Mouse (Mus musculus): ENCODE results near the gene Stx16. TPM values are rescaled to one million over a fixed set of nuclear protein-coding genes. Genes with fewer than 3 reads are reported as not detected.

The Stx16 gene
- polyA plus RNA-seq, 1 experiment from 2014 or later, result 11.8 TPM

DNA sequence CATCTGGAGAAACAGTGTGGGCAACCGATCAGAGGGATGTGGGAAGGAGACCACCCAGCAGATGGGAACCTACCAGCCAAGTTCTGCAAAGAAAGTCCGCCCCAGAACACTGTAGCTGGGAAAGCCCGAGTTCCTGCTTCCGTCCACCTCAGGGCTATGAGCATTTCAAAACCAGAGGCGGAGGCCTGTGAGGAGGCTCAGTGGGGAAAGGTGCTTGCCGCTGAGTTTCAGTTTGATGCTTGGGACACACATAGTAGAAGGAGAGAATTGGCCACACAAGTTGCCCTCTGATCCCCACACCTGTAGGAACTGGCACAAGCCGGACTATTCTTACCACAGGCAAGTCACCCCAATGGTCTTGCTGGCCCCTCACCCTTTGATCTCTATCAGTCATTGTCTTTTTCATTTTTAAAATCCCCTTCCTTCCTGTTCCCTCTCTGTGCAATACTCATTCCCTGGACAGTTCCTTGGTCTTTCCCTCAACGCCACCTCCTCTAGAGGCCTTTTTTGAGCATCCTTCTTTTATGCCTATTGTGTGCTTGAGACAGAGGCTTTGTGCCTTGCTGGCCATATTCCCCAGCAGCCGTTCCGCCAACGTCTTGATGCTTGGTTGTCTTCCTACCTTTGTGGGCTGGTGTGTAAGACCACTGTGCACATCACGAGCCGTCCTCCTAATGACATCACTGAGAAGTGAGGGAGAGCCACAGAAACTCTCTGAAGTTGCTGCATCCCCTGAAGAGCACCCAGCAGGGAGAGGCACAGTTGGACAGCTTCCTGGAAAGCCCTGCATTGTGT lies 16.3 kb upstream of the Stx16 start:
- no peak overlapping the region for H3K9ac ChIP-seq
- no peak for ATAC-seq (ENCODE audit: insufficient number of reproducible peaks, low FRiP score, low TSS enrichment, low read depth)
- no peaks in the 10 kb centered on the region for H3K9me3 ChIP-seq (replicated peaks)
- H3K4me1 ChIP-seq, result peaks cover 35% of the 10 kb centered on the region
- 86% methylated on average over 13 of the region's 13 CpGs for WGBS
- no peaks in the 10 kb centered on the region for H3K27me3 ChIP-seq
- H3K36me3 ChIP-seq, result no peaks in the 10 kb centered on the region
- H3K4me3 ChIP-seq (replicated peaks), result no peak overlapping the region
- H3K27ac ChIP-seq (replicated peaks), result peak overlapping the region; percentile 86; the same call in 1 of the 2 replicates
- no peak overlapping the region for H3K4me2 ChIP-seq (replicated peaks)

DNA sequence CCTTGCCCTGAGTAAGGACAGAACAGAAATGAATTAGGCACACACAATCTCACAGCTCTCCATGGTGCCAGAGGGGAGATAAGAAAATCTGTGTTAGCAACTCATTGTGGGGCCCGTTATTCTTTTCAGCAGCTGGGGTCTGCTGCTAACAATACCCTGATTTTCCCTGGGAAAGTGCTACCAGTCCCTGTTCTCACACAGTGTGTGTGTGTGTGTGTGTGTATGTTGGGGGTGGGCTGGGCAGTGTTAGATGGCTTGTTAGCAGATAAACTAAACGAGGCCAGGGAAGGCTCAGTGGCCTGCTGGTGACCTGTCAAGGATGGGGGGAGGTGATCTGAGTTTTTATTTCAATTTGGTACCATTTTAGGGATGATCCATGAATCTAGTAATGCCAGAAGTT lies 14.9 kb upstream of the Stx16 start:
- Histone ChIP-seq H3K4me1 (peaks cover 35% of the 10 kb centered on the region), H3K36me3 (no peaks in the 10 kb centered on the region), H3K27ac (replicated peaks) (no peak overlapping the region), H3K9ac (no peak overlapping the region), H3K27me3 (no peaks in the 10 kb centered on the region), H3K9me3 (replicated peaks) (no peaks in the 10 kb centered on the region), H3K4me2 (replicated peaks) (no peak overlapping the region), H3K4me3 (replicated peaks) (no peak overlapping the region)
- no peak for ATAC-seq (ENCODE audit: insufficient number of reproducible peaks, low FRiP score, low TSS enrichment, low read depth)
- WGBS, result 64% methylated on average over 2 of the region's 2 CpGs

DNA sequence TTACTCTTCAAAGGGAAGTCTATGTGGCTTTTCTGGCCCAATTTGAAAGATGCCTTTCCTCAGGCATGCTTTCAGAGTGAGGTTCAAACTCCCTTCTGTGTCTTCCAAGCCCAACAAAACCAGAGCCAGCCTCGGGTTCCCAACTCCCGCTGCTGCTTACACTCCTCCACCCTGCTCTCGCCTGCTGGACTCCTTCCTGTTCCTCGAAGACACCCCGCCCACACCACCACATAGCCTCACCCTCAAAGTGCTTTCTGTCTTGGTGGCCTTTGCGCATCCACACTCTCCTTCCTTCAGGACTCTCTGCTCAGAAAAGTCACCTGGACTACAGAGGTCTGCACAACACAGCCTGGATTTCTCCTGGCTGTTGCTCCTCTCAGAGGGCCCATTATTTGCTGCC lies 13.0 kb upstream of the Stx16 start:
- no peak for ATAC-seq (ENCODE audit: insufficient number of reproducible peaks, low FRiP score, low TSS enrichment, low read depth)
- Histone ChIP-seq H3K27ac (replicated peaks) (peak overlapping the region; percentile 71), H3K27me3 (no peaks in the 10 kb centered on the region), H3K9me3 (replicated peaks) (no peaks in the 10 kb centered on the region), H3K9ac (no peak overlapping the region), H3K4me1 (peaks cover 26% of the 10 kb centered on the region), H3K36me3 (no peaks in the 10 kb centered on the region), H3K4me3 (replicated peaks) (no peak overlapping the region), H3K4me2 (replicated peaks) (no peak overlapping the region)
- WGBS, result 63% methylated on average over 6 of the region's 6 CpGs

- Histone ChIP-seq H3K27me3 (no peaks in the 10 kb centered on the region), H3K9ac (no peak overlapping the region), H3K4me2 (replicated peaks) (no peak overlapping the region), H3K4me3 (replicated peaks) (no peak overlapping the region), H3K27ac (replicated peaks) (peak overlapping the region; percentile 71), H3K9me3 (replicated peaks) (no peaks in the 10 kb centered on the region), H3K4me1 (peaks cover 21% of the 10 kb centered on the region), H3K36me3 (no peaks in the 10 kb centered on the region)
- peak; percentile 31; the same call in 1 of the 2 replicates for ATAC-seq (ENCODE audit: insufficient number of reproducible peaks, low FRiP score, low TSS enrichment, low read depth)
- WGBS, result 56% methylated on average over 9 of the region's 9 CpGs
These were observed 12.4 kb upstream of the Stx16 start for GRCm38 (mm10) chr2:174063527-174064211.

DNA sequence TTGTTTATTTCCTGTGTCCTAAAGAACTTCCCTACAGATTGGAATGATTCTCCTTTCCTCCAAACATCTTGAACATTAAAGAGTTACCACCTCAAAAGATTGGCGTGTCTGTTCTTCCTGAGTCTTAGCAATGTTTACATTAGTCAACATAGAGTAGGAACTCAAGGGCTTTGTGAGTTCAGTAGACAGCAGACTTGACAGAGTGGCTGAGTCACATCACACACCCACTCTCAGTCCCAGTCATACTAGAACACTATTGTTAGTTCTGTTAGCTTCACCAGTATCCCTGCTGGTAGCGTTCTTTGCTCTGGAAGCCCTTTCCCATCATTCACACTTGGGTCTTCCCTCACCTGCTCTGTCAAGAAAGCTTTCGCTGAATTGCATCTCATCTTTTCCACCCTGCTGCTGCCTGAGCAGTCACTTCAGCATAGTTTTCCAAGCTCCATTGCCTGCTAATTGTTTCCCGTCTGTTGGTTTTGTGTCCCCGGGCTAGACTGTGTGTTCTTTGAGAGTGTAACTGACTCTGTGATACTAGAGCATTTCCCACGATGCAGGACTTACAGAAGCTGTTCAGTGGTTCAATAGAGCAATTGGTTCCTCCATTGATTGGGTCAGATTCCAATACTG lies 8.2 kb upstream of the Stx16 start:
- Histone ChIP-seq H3K4me1 (peaks cover 14% of the 10 kb centered on the region; the same call in 1 of the 2 replicates), H3K36me3 (no peaks in the 10 kb centered on the region), H3K4me2 (replicated peaks) (no peak overlapping the region), H3K9me3 (replicated peaks) (no peaks in the 10 kb centered on the region), H3K9ac (no peak overlapping the region), H3K27ac (replicated peaks) (no peak overlapping the region), H3K27me3 (no peaks in the 10 kb centered on the region), H3K4me3 (replicated peaks) (no peak overlapping the region)
- WGBS, result 68% methylated on average over 6 of the region's 6 CpGs
- no peak for ATAC-seq (ENCODE audit: insufficient number of reproducible peaks, low FRiP score, low TSS enrichment, low read depth)

- no peaks in the 10 kb centered on the region for H3K36me3 ChIP-seq
- H3K4me1 ChIP-seq, result peaks cover 15% of the 10 kb centered on the region
- 54% methylated on average over 3 of the region's 3 CpGs for WGBS
- no peaks in the 10 kb centered on the region for H3K9me3 ChIP-seq (replicated peaks)
- no peak overlapping the region for H3K9ac ChIP-seq
- ATAC-seq (ENCODE audit: insufficient number of reproducible peaks, low FRiP score, low TSS enrichment, low read depth), result no peak
- no peaks in the 10 kb centered on the region for H3K27me3 ChIP-seq
- H3K27ac ChIP-seq (replicated peaks), result no peak overlapping the region
- H3K4me3 ChIP-seq (replicated peaks), result no peak overlapping the region
- H3K4me2 ChIP-seq (replicated peaks), result no peak overlapping the region
These were observed 6.5 kb upstream of the Stx16 start for GRCm38 (mm10) chr2:174069532-174070049.

- Histone ChIP-seq H3K4me3 (replicated peaks) (no peak overlapping the region), H3K27ac (replicated peaks) (no peak overlapping the region), H3K27me3 (no peaks in the 10 kb centered on the region), H3K9me3 (replicated peaks) (no peaks in the 10 kb centered on the region), H3K4me1 (peaks cover 28% of the 10 kb centered on the region), H3K9ac (no peak overlapping the region), H3K36me3 (no peaks in the 10 kb centered on the region), H3K4me2 (replicated peaks) (no peak overlapping the region)
- ATAC-seq (ENCODE audit: insufficient number of reproducible peaks, low FRiP score, low TSS enrichment, low read depth), result no peak
- WGBS, result 77% methylated on average over 5 of the region's 5 CpGs
These were observed 4.7 kb upstream of the Stx16 start for GRCm38 (mm10) chr2:174071406-174071805.

DNA sequence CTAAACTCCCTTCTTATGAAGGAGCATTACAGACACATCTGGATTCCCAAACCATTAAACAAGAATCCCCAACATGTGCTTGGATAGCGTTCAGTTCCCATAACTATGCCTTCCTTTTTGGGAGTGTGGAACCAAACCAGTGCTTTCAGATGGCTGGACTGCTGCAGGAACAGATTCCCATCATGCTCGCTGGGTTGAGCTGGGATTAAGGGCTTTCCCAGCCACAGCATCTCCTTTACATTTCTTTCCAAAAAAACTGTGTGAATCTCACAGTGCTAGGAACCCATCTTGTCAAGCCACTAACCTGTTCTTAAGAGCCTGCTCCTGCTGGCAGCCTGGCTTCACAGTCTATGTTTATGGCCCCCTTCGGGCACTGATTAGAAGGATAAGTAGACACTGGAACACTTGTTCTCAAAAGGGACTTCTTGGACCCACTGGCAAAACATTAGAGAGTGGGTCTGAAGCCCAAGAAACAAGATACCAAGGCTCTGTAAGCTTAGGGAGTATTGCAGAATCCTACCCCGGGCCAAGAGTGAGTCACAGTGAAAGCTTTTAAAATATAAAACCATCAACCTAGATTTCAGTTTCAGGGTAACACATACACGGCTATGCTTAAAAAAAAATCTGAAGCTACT lies 2.8 kb upstream of the Stx16 start:
- 50% methylated on average over 5 of the region's 5 CpGs for WGBS
- no peak for ATAC-seq (ENCODE audit: insufficient number of reproducible peaks, low FRiP score, low TSS enrichment, low read depth)
- H3K27ac ChIP-seq (replicated peaks), result peak overlapping the region; percentile 83

DNA sequence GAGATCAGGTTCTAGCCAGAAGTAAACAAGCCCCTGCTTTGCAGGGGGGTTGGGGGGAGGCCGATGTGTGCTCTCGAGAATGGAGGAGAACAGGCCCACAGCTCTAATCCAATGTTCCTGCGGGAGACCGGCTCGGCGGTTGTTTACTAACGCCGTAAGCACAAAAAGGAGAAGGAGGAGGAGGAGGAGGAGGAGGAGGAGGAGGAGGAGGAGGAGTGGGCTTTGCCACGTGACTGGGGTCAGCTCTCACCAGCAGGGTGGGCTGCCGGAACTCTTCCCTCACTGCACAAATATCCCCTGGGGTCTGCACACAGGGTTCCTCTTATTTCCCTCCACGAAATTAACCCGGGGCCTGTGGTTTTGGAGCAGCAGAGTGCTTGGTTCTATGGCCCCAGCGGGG lies 1.5 kb upstream of the Stx16 start:
- H3K9me3 ChIP-seq (replicated peaks), result no peaks in the 10 kb centered on the region
- peak overlapping the region; percentile 85 for H3K4me2 ChIP-seq (replicated peaks)
- peak overlapping the region; percentile 91 for H3K4me3 ChIP-seq (replicated peaks)
- no peaks in the 10 kb centered on the region for H3K36me3 ChIP-seq
- no peaks in the 10 kb centered on the region for H3K27me3 ChIP-seq
- H3K9ac ChIP-seq, result peak overlapping the region; percentile 34
- peak overlapping the region; percentile 98 for H3K27ac ChIP-seq (replicated peaks)
- ATAC-seq (ENCODE audit: insufficient number of reproducible peaks, low FRiP score, low TSS enrichment, low read depth), result no peak
- WGBS, result 0% methylated on average over 7 of the region's 13 CpGs
- H3K4me1 ChIP-seq, result peaks cover 41% of the 10 kb centered on the region

More for the DNA sequence above, 2.8 kb upstream of the Stx16 start:
- no peak overlapping the region for H3K9ac ChIP-seq
- no peak overlapping the region for H3K4me3 ChIP-seq (replicated peaks)
- H3K9me3 ChIP-seq (replicated peaks), result no peaks in the 10 kb centered on the region
- no peaks in the 10 kb centered on the region for H3K27me3 ChIP-seq
- no peak overlapping the region for H3K4me2 ChIP-seq (replicated peaks)
- H3K36me3 ChIP-seq, result no peaks in the 10 kb centered on the region
- peaks cover 41% of the 10 kb centered on the region for H3K4me1 ChIP-seq

GRCm38 (mm10) chr2:174075072-174075570 lies 987 bp upstream of the Stx16 start:
- Histone ChIP-seq H3K27me3 (no peaks in the 10 kb centered on the region), H3K27ac (replicated peaks) (peak overlapping the region; percentile 98), H3K9me3 (replicated peaks) (no peaks in the 10 kb centered on the region), H3K9ac (peak overlapping the region; percentile 34), H3K4me1 (peaks cover 41% of the 10 kb centered on the region), H3K4me3 (replicated peaks) (peak overlapping the region; percentile 91), H3K4me2 (replicated peaks) (peak overlapping the region; percentile 85), H3K36me3 (no peaks in the 10 kb centered on the region)
- 4% methylated on average over 22 of the region's 22 CpGs for WGBS
- ATAC-seq (ENCODE audit: insufficient number of reproducible peaks, low FRiP score, low TSS enrichment, low read depth), result no peak

- peaks cover 46% of the 10 kb centered on the region for H3K4me1 ChIP-seq
- under 1% methylated on average over 22 of the region's 22 CpGs for WGBS
These were observed 321 bp downstream of the Stx16 start for GRCm38 (mm10) chr2:174076433-174076824.

More at GRCm38 (mm10) chr2:174076433-174076824, 321 bp downstream of the Stx16 start:
- H3K27me3 ChIP-seq, result no peaks in the 10 kb centered on the region
- H3K9ac ChIP-seq, result peak overlapping the region; percentile 64
- peak; percentile 36 for ATAC-seq (ENCODE audit: insufficient number of reproducible peaks, low FRiP score, low TSS enrichment, low read depth)
- H3K9me3 ChIP-seq (replicated peaks), result no peaks in the 10 kb centered on the region
- peak overlapping the region; percentile 85 for H3K4me2 ChIP-seq (replicated peaks)
- peak overlapping the region; percentile 91 for H3K4me3 ChIP-seq (replicated peaks)
- peak overlapping the region; percentile 98 for H3K27ac ChIP-seq (replicated peaks)
- H3K36me3 ChIP-seq, result no peaks in the 10 kb centered on the region

Data from embryonic facial prominence, embryonic 15.5 days (tissue).